ENCODE assay signal across 8 mouse cellular contexts in genomic region chr9:62987824-62988223, GRCm38 (mm10). TPM values are rescaled to one million over a fixed set of nuclear protein-coding genes. Genes with fewer than 3 reads are reported as not detected.
DNase-seq lines count a peak whose midpoint lies in the region; ATAC-seq and TF ChIP-seq lines count a peak whose summit lies in the region.

Pias1 (minus strand) TSS chr9:62987924.

- TF ChIP-seq POLR2A in heart, adult 2 months (IDR thresholded peaks at IDR 0.05; ENCODE audit: insufficient read depth, low read depth, low read length): no peak

- TF ChIP-seq EP300 in heart, adult 2 months (IDR thresholded peaks at IDR 0.05; ENCODE audit: insufficient read depth, low read depth, low read length): no peak

- H3K79me2 ChIP-seq in heart, adult 2 months (replicated peaks; ENCODE audit: control insufficient read depth, insufficient read depth, low read length): no peaks in the 10 kb centered on the region

- no peaks in the 10 kb centered on the region for H3K36me3 ChIP-seq in heart, adult 2 months (ENCODE audit: control insufficient read depth, insufficient read depth, low read length)
- H3K36me3 ChIP-seq in midbrain, embryonic 16.5 days (ENCODE audit: control insufficient read depth, insufficient read depth, low read length): no peaks in the 10 kb centered on the region

- no peaks in the 10 kb centered on the region for H3K27me3 ChIP-seq in heart, adult 2 months (ENCODE audit: control insufficient read depth, insufficient read depth, low read length)
- no peaks in the 10 kb centered on the region for H3K27me3 ChIP-seq in midbrain, embryonic 16.5 days (ENCODE audit: control insufficient read depth, insufficient read depth, low read depth, low read length)

- no peak for DNase-seq in layer of hippocampus, adult 2 months (ENCODE audit: low spot score in 2 of 2)
- DNase-seq in layer of hippocampus, adult 11-12 months (ENCODE audit: low spot score): no peak
- no peak for DNase-seq in heart, adult 2 months
- no peak for DNase-seq in layer of hippocampus, postnatal 14 days (ENCODE audit: low spot score in 2 of 2)
- DNase-seq in ovary, postnatal 36 days (ENCODE audit: low spot score): no peak
- no peak for DNase-seq in cerebellum, postnatal 36 days

- no peak within 1 kb of the TSS for H3K9ac ChIP-seq in heart, adult 2 months (ENCODE audit: low read depth, low read length)
- no peak within 1 kb of the TSS for H3K9ac ChIP-seq in midbrain, embryonic 16.5 days (ENCODE audit: low read depth, low read length)

- no peak within 1 kb of the TSS for H3K4me3 ChIP-seq in layer of hippocampus, adult 2 months
- H3K4me3 ChIP-seq in heart, adult 2 months: no peak within 1 kb of the TSS
- no peak within 1 kb of the TSS for H3K4me3 ChIP-seq in midbrain, embryonic 16.5 days (ENCODE audit: low read depth, low read length)

- no peaks in the 10 kb centered on the region for H3K4me1 ChIP-seq in heart, adult 2 months (ENCODE audit: control insufficient read depth, insufficient read depth, low read length)
- no peaks in the 10 kb centered on the region for H3K4me1 ChIP-seq in midbrain, embryonic 16.5 days (ENCODE audit: control insufficient read depth, insufficient read depth, low read length)

- TF ChIP-seq CTCF in layer of hippocampus, adult 2 months (conservative IDR thresholded peaks at IDR 0.05): no peak
- TF ChIP-seq CTCF in heart, adult 2 months (IDR thresholded peaks at IDR 0.05): no peak

- H3K4me2 ChIP-seq in midbrain, embryonic 16.5 days (ENCODE audit: low read length): no peak within 1 kb of the TSS

- H3K27ac ChIP-seq in layer of hippocampus, adult 2 months: no peak within 1 kb of the TSS
- H3K27ac ChIP-seq in heart, adult 2 months: no peak within 1 kb of the TSS
- H3K27ac ChIP-seq in midbrain, embryonic 16.5 days (ENCODE audit: low read length): no peak within 1 kb of the TSS

- H3K9me3 ChIP-seq in midbrain, embryonic 16.5 days (replicated peaks; ENCODE audit: control insufficient read depth, low read length, poor library complexity, severe bottlenecking): no peaks in the 10 kb centered on the region

- intact Hi-C loops in heart, adult 2 months (cut with DNase I): no loop called here

- ATAC-seq in common myeloid progenitor, adult 5-6 weeks (replicated peaks; ENCODE audit: low read depth, poor library complexity, severe bottlenecking): no peak
- no peak for ATAC-seq in midbrain, embryonic 16.5 days

- 77% methylated on average over 5 of the region's 5 CpGs for WGBS in heart, adult 2 months
- 85% methylated on average over 5 of the region's 5 CpGs for WGBS in midbrain, embryonic 16.5 days

RNA-seq across cellular contexts. Expression of gene Pias1, which starts in this region (rescaled TPM):
- total RNA-seq in layer of hippocampus, adult 2 months (2021): 10 to 100 TPM; 67.4 to 71.8 TPM
- 34.5 and 49.8 TPM in 2 replicates for total RNA-seq in common myeloid progenitor, adult 5-6 weeks (2017)
- total RNA-seq in heart, adult 2 months (2021): 10 to 100 TPM; 24.2 to 26.1 TPM
- 18.0 and 29.7 TPM in 2 replicates for polyA plus RNA-seq in heart, adult 2 months (2012; rRNA removed)
- total RNA-seq in layer of hippocampus, postnatal 14 days (2021): 10 to 100 TPM; 48.2 to 54.9 TPM
- polyA plus RNA-seq in midbrain, embryonic 16.5 days (2015; fragmentation: Nextera tagmentation; extraction: Ambion mirVana): 61.0 and 62.5 TPM in 2 replicates
